Mouse (Mus musculus) thymus, postnatal 36 days (tissue): Measurements from ENCODE around the gene Evi5.
A peak's percentile ranks its signal among the peaks of the same experiment; 100 is the strongest.

Experiments
- DNase-seq, 2 experiments: peaks; one replicate each; pipeline ENCODE4 v3.0.0; 2022; ENCODE audit warnings: mixed read lengths in 2 of 2

The Evi5 gene

GRCm38 (mm10) chr5:107703207-107703763, 171.6 kb downstream of the Evi5 start:
- DNase-seq = peak; percentile 43 to 51

- DNase-seq = peak in 1 of 2 experiments; percentile 52
Measured at GRCm38 (mm10) chr5:107701658-107702057, 173.2 kb downstream of the Evi5 start.

- DNase-seq = no peak
Measured at GRCm38 (mm10) chr5:107700873-107701272, 174.0 kb downstream of the Evi5 start.

- DNase-seq = peak in 1 of 2 experiments; percentile 8
Measured at GRCm38 (mm10) chr5:107698888-107699287, 176.0 kb downstream of the Evi5 start.

GRCm38 (mm10) chr5:107695019-107695418, 179.9 kb downstream of the Evi5 start:
- DNase-seq = no peak
